Mouse (Mus musculus): ENCODE results near the gene Pcdh11x. TPM values are rescaled to one million over a fixed set of nuclear protein-coding genes. Genes with fewer than 3 reads are reported as not detected.
"Not testable (repeated sequence)": the region's sequence is repeated elsewhere in the genome, so short reads cannot be mapped to it uniquely, and the experiment has no call there.

Gene Pcdh11x
- polyA plus RNA-seq, 1 experiment = 0.13 TPM

DNA sequence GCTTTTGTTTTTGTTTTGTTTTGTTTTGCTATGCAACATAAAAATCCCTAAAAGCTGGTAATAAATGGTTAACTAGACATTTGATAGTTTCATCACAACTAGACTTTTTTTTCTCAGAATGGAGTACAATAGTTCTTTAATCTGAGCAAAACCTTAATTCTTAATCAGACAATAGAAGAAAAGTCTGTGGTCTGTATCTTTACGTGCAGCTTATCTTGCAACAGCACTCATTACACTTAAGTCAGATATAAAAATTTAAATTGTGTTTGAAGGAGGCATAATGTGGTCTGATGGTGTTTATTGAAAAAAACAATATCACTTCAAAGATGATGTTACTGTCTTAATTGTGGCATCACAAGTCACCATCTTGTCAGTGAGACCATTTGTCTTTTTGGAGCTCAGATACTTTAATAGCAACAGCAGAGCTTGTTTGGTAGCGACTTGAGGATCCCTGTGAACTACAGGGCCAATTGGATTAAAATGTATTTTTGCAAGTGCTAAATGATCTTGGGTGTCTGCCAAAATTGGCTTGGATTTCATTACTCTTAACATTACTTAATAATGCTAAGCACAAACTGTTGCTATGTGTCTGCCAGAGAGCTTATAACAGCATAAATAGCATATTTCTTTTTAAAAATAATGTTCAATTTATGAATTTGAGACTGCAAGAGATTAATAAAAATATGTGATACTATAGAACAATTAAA is 11.6 kb downstream of the Pcdh11x start:
- TF ChIP-seq POLR2A (IDR thresholded peaks at IDR 0.05; ENCODE audit: low read depth, low read length) = no peak
- TF ChIP-seq CTCF (IDR thresholded peaks at IDR 0.05; ENCODE audit: extremely low read depth, insufficient read length, insufficient replicate concordance, low read depth, low read length) = no peak
- no peaks in the 10 kb centered on the region for H3K36me3 ChIP-seq (ENCODE audit: control insufficient read depth, insufficient read depth, low read length)
- H3K27ac ChIP-seq (ENCODE audit: insufficient read depth, low read depth, low read length) = no peak overlapping the region
- 56% methylated on average over 2 of the region's 2 CpGs for WGBS
- no peak overlapping the region for H3K4me3 ChIP-seq (ENCODE audit: low read depth, low read length)
- H3K27me3 ChIP-seq (ENCODE audit: control insufficient read depth, insufficient read depth, low read length) = no peaks in the 10 kb centered on the region
- no peaks in the 10 kb centered on the region for H3K4me1 ChIP-seq (ENCODE audit: control insufficient read depth, insufficient read depth, insufficient read length, low read length)

DNA sequence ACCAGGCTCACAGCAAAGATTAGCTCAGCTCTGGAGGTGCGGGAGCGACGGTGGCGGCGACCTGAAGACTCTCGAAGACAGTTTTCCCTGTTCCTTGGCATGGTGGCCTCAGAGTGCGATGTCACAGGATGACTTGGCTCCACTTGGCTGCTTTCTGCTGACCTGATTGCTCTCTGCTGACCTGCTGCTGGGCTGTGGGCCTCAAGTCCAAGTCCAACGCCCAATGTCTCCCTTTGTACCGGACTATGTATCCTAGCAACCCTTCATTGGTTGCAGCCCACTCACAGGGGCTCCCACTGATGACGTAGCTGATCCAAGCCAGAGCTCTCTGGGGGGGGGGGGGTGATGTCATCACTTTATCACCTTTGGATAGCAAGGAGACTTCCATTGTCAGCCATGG is 22.9 kb downstream of the Pcdh11x start, which contains the start of gene H2afb3:
Gene H2afb3 (minus strand): TSS at position 101 of the 400 bp plus-strand sequence.
- H3K36me3 ChIP-seq (ENCODE audit: control insufficient read depth, insufficient read depth, low read length); H3K4me1 ChIP-seq (ENCODE audit: control insufficient read depth, insufficient read depth, insufficient read length, low read length); H3K27ac ChIP-seq (ENCODE audit: insufficient read depth, low read depth, low read length); H3K27me3 ChIP-seq (ENCODE audit: control insufficient read depth, insufficient read depth, low read length); H3K4me3 ChIP-seq (ENCODE audit: low read depth, low read length): not testable (repeated sequence)
- 82% methylated on average over 9 of the region's 10 CpGs for WGBS

DNA sequence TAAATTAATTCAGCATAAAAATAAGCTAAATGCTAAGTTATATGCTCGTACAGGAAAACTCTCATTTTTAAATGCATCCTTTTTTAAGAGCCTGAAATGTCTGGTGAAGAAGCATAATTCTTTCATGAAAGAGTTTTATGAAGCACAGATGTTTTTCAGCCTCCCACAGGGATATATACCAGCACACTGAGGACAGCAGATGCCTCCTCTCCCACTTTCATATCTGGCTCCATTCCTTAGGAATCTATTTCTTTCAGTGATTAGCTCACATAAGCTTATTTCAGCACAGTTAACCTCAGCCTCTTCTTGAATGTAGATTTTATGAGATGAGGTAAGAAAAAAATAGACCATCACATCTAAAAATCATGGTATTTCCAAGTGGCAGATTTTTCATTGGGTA is 176.2 kb downstream of the Pcdh11x start:
- Histone ChIP-seq H3K36me3 (ENCODE audit: control insufficient read depth, insufficient read depth, low read length) (no peaks in the 10 kb centered on the region), H3K27ac (ENCODE audit: insufficient read depth, low read depth, low read length) (no peak overlapping the region), H3K27me3 (ENCODE audit: control insufficient read depth, insufficient read depth, low read length) (no peaks in the 10 kb centered on the region), H3K4me3 (ENCODE audit: low read depth, low read length) (no peak overlapping the region), H3K4me1 (ENCODE audit: control insufficient read depth, insufficient read depth, insufficient read length, low read length) (no peaks in the 10 kb centered on the region)
- WGBS = 71% methylated on average over 1 of the region's 1 CpGs
- no peak for TF ChIP-seq POLR2A (IDR thresholded peaks at IDR 0.05; ENCODE audit: low read depth, low read length)
- TF ChIP-seq CTCF (IDR thresholded peaks at IDR 0.05; ENCODE audit: extremely low read depth, insufficient read length, insufficient replicate concordance, low read depth, low read length) = no peak

DNA sequence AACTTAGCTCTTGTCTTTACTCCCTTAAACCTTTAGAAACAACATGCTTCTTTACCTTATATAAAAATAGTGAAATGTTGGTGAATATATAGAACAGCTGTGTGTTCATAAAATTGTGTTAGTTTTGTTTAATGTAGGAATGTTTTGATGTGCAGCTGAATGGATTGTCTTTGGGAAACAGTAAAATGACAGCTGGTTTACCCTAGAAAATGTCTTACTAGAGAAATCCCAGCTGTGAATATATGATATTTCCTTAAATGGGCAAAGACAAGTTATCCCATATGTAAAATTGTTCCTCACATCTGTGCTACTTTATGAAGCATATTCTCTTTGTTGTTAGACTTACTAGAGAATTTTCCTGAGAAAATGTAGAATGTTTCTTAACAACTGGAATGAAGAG is 196.4 kb downstream of the Pcdh11x start:
- Histone ChIP-seq H3K4me1 (ENCODE audit: control insufficient read depth, insufficient read depth, insufficient read length, low read length) (no peaks in the 10 kb centered on the region), H3K27ac (ENCODE audit: insufficient read depth, low read depth, low read length) (no peak overlapping the region), H3K4me3 (ENCODE audit: low read depth, low read length) (no peak overlapping the region), H3K27me3 (ENCODE audit: control insufficient read depth, insufficient read depth, low read length) (no peaks in the 10 kb centered on the region), H3K36me3 (ENCODE audit: control insufficient read depth, insufficient read depth, low read length) (no peaks in the 10 kb centered on the region)
- TF ChIP-seq CTCF (IDR thresholded peaks at IDR 0.05; ENCODE audit: extremely low read depth, insufficient read length, insufficient replicate concordance, low read depth, low read length) (no peak), POLR2A (IDR thresholded peaks at IDR 0.05; ENCODE audit: low read depth, low read length) (no peak)

DNA sequence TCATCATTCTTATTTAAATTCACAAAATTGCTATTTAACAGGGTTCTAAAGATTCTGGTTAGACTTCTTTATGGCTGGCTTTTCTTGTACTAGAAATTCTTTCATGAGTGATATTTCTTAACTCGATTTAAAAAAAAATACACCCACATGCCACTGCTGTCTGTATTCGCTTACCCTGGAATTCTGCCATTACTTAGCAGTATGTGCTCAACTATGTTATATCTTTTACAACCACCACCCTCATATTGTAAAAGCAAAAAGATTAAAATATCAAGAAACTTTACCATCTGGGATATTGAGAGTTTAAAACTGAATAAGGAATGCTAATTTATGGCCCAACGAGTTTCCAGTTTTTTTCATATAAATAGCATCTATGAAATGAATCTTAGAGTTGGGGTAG is 234.9 kb downstream of the Pcdh11x start:
- WGBS = 81% methylated on average over 3 of the region's 3 CpGs
- Histone ChIP-seq H3K4me1 (ENCODE audit: control insufficient read depth, insufficient read depth, insufficient read length, low read length) (no peaks in the 10 kb centered on the region), H3K27me3 (ENCODE audit: control insufficient read depth, insufficient read depth, low read length) (no peaks in the 10 kb centered on the region), H3K27ac (ENCODE audit: insufficient read depth, low read depth, low read length) (no peak overlapping the region), H3K4me3 (ENCODE audit: low read depth, low read length) (no peak overlapping the region), H3K36me3 (ENCODE audit: control insufficient read depth, insufficient read depth, low read length) (no peaks in the 10 kb centered on the region)
- TF ChIP-seq CTCF (IDR thresholded peaks at IDR 0.05; ENCODE audit: extremely low read depth, insufficient read length, insufficient replicate concordance, low read depth, low read length) (no peak), POLR2A (IDR thresholded peaks at IDR 0.05; ENCODE audit: low read depth, low read length) (no peak)

DNA sequence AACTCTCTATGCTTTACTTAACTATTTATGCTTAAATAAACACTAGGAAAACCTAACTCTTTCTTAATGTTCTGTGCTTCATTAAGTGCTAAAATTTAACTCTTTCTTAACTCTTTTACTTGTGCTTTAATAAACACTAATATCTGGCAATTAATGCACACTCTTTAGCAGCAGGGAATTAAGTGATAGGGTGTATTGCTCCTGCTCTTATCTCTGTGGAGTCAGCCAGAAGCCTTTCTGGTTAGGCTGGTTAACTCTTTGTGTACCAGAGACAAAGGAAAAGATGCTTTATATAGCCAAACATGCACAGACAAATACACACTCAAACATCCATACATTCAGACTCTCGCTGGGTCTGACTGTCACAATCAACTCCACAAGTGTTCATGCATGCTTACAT is 309.2 kb downstream of the Pcdh11x start:
- TF ChIP-seq POLR2A (IDR thresholded peaks at IDR 0.05; ENCODE audit: low read depth, low read length) (no peak), CTCF (IDR thresholded peaks at IDR 0.05; ENCODE audit: extremely low read depth, insufficient read length, insufficient replicate concordance, low read depth, low read length) (no peak)
- WGBS = 77% methylated on average over 1 of the region's 1 CpGs
- Histone ChIP-seq H3K27ac (ENCODE audit: insufficient read depth, low read depth, low read length) (no peak overlapping the region), H3K36me3 (ENCODE audit: control insufficient read depth, insufficient read depth, low read length) (no peaks in the 10 kb centered on the region), H3K4me1 (ENCODE audit: control insufficient read depth, insufficient read depth, insufficient read length, low read length) (no peaks in the 10 kb centered on the region), H3K4me3 (ENCODE audit: low read depth, low read length) (no peak overlapping the region), H3K27me3 (ENCODE audit: control insufficient read depth, insufficient read depth, low read length) (no peaks in the 10 kb centered on the region)

DNA sequence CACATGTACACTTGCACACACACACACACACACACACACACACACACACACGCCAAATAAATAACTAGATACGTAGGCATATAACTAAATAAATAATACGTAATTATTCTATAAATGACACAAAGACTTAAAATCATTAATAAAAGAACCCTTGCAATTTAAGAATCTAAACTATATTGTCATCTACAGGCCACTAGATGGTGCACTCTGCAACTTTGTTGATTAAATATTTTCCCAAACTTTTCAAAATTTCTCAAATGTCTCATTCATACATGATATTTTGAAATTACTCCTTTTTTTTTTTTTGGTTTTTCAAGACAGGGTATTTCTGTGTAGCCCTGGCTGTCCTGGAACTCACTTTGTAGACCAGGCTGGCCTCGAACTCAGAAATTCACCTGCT is 328.4 kb downstream of the Pcdh11x start:
- H3K27me3 ChIP-seq (ENCODE audit: control insufficient read depth, insufficient read depth, low read length) = no peaks in the 10 kb centered on the region
- no peak overlapping the region for H3K4me3 ChIP-seq (ENCODE audit: low read depth, low read length)
- H3K4me1 ChIP-seq (ENCODE audit: control insufficient read depth, insufficient read depth, insufficient read length, low read length) = no peaks in the 10 kb centered on the region
- 55% methylated on average over 4 of the region's 4 CpGs for WGBS
- no peak overlapping the region for H3K27ac ChIP-seq (ENCODE audit: insufficient read depth, low read depth, low read length)
- TF ChIP-seq POLR2A (IDR thresholded peaks at IDR 0.05; ENCODE audit: low read depth, low read length) = no peak
- no peak for TF ChIP-seq CTCF (IDR thresholded peaks at IDR 0.05; ENCODE audit: extremely low read depth, insufficient read length, insufficient replicate concordance, low read depth, low read length)
- H3K36me3 ChIP-seq (ENCODE audit: control insufficient read depth, insufficient read depth, low read length) = no peaks in the 10 kb centered on the region

DNA sequence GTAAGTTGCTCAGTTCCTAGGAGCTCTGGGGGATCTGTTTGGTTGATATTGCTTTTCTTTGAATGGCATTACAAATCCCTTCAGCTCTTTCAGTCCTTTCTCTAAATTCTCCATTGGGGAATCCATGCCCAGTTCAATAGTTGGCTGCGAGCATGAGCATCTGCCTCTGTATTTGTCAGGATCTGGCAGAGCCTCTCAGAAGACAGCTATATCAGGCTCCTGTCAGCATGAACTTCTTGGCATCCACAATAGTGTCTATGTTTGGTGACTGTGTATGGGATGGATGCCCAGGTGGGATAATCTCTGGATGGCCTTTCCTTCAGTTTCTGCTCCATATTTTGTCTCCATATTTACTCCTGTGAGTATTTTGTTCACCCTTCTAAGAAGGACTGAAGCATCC is 380.2 kb downstream of the Pcdh11x start:
- H3K4me1 ChIP-seq (ENCODE audit: control insufficient read depth, insufficient read depth, insufficient read length, low read length); H3K36me3 ChIP-seq (ENCODE audit: control insufficient read depth, insufficient read depth, low read length); H3K27ac ChIP-seq (ENCODE audit: insufficient read depth, low read depth, low read length); H3K27me3 ChIP-seq (ENCODE audit: control insufficient read depth, insufficient read depth, low read length); H3K4me3 ChIP-seq (ENCODE audit: low read depth, low read length): not testable (repeated sequence)
- WGBS = 92% methylated on average over 1 of the region's 1 CpGs

Data from small intestine, adult 2 months (tissue).